Mouse (Mus musculus): Measurements from ENCODE around the gene B4gat1.
"Not testable (repeated sequence)": the region's sequence is repeated elsewhere in the genome, so short reads cannot be mapped to it uniquely, and the experiment has no call there.

Gene B4gat1

GRCm38 (mm10) chr19:5038709-5039156, at the start of gene B4gat1, which contains the start of gene AC124502.3:
B4gat1 (plus strand) TSS chr19:5038826.
AC124502.3 (plus strand) TSS chr19:5038891.
- DNase-seq (ENCODE audit: low spot score in 2 of 2) = peak; percentile 80 to 85

- DNase-seq (ENCODE audit: low spot score in 2 of 2) = peak; percentile 81 to 96
Observed at GRCm38 (mm10) chr19:4989013-4989412, 49.6 kb upstream of the B4gat1 start.

GRCm38 (mm10) chr19:4989434-4990255, 49.0 kb upstream of the B4gat1 start:
- no peak for DNase-seq (ENCODE audit: low spot score in 2 of 2)

- no peak for DNase-seq (ENCODE audit: low spot score in 2 of 2)
Observed at GRCm38 (mm10) chr19:4990256-4990625, 48.4 kb upstream of the B4gat1 start, which contains the start of gene Npas4. Npas4 (minus strand) TSS chr19:4990316.

- no peak for DNase-seq (ENCODE audit: low spot score in 2 of 2)
Observed at GRCm38 (mm10) chr19:4990716-4991115, 47.9 kb upstream of the B4gat1 start.

GRCm38 (mm10) chr19:4992371-4992770, 46.3 kb upstream of the B4gat1 start:
- DNase-seq (ENCODE audit: low spot score in 2 of 2) = no peak

- DNase-seq (ENCODE audit: low spot score in 2 of 2) = peak; percentile 30 to 59
Observed at GRCm38 (mm10) chr19:4992904-4993303, 45.7 kb upstream of the B4gat1 start.

- DNase-seq (ENCODE audit: low spot score in 2 of 2) = no peak
Observed at GRCm38 (mm10) chr19:4994043-4994442, 44.6 kb upstream of the B4gat1 start.

- no peak for DNase-seq (ENCODE audit: low spot score in 2 of 2)
Observed at GRCm38 (mm10) chr19:4999445-5000140, 39.0 kb upstream of the B4gat1 start.

GRCm38 (mm10) chr19:5001666-5002406, 36.8 kb upstream of the B4gat1 start:
- peak; percentile 60 to 63 for DNase-seq (ENCODE audit: low spot score in 2 of 2)

- not testable (repeated sequence) for DNase-seq (ENCODE audit: low spot score in 2 of 2)
Observed at GRCm38 (mm10) chr19:5003644-5004043, 35.0 kb upstream of the B4gat1 start.

GRCm38 (mm10) chr19:5004925-5005324, 33.7 kb upstream of the B4gat1 start:
- DNase-seq (ENCODE audit: low spot score in 2 of 2) = no peak

GRCm38 (mm10) chr19:5013138-5013537, 25.5 kb upstream of the B4gat1 start:
- no peak for DNase-seq (ENCODE audit: low spot score in 2 of 2)

GRCm38 (mm10) chr19:5014961-5015398, 23.6 kb upstream of the B4gat1 start:
- DNase-seq (ENCODE audit: low spot score in 2 of 2) = no peak

GRCm38 (mm10) chr19:5016221-5016742, 22.3 kb upstream of the B4gat1 start:
- DNase-seq (ENCODE audit: low spot score in 2 of 2) = no peak

- peak; percentile 43 to 44 for DNase-seq (ENCODE audit: low spot score in 2 of 2)
Observed at GRCm38 (mm10) chr19:5016782-5017181, 21.8 kb upstream of the B4gat1 start.

GRCm38 (mm10) chr19:5017611-5018010, 21.0 kb upstream of the B4gat1 start:
- DNase-seq (ENCODE audit: low spot score in 2 of 2) = no peak

GRCm38 (mm10) chr19:5018191-5018590, 20.4 kb upstream of the B4gat1 start:
- no peak for DNase-seq (ENCODE audit: low spot score in 2 of 2)

- no peak for DNase-seq (ENCODE audit: low spot score in 2 of 2)
Observed at GRCm38 (mm10) chr19:5021416-5021815, 17.2 kb upstream of the B4gat1 start.

- peak; percentile 90 to 94 for DNase-seq (ENCODE audit: low spot score in 2 of 2)
Observed at GRCm38 (mm10) chr19:5023621-5024479, 14.8 kb upstream of the B4gat1 start, which contains the start of gene Slc29a2. Slc29a2 (plus strand) TSS chr19:5023860.

- DNase-seq (ENCODE audit: low spot score in 2 of 2) = no peak
Observed at GRCm38 (mm10) chr19:5026111-5026510, 12.5 kb upstream of the B4gat1 start.

Measured in urinary bladder, adult 18-20 months (tissue).